Mouse (Mus musculus) hindbrain, embryonic 15.5 days (tissue): ENCODE results near the gene Ksr2. TPM values are rescaled to one million over a fixed set of nuclear protein-coding genes. Genes with fewer than 3 reads are reported as not detected.

Source experiments
- ATAC-seq: fragments of 200-750 bp; cut with Nextera tagmentation; 2 replicates; pipeline ENCODE4 v1.8.0; 2017; ENCODE audit warnings: low read depth, moderate number of reproducible peaks, moderate TSS enrichment; ENCODE audit not compliant: low FRiP score
- H3K27ac ChIP-seq: fragments of 300-500 bp; sonication (generic); replicated peaks from 2 replicates; pipeline ENCODE4 v1.5.1; 2015; ENCODE audit warnings: mild to moderate bottlenecking, inconsistent platforms
- H3K27me3 ChIP-seq: fragments of 300-500 bp; sonication (generic); 2 replicates; pipeline ENCODE4 v1.6.1; 2015; ENCODE audit warnings: control low read depth, inconsistent platforms
- H3K36me3 ChIP-seq: fragments of 300-500 bp; sonication (generic); 2 replicates; pipeline ENCODE4 v1.6.1; 2015; ENCODE audit warnings: control low read depth, inconsistent platforms
- H3K4me1 ChIP-seq: fragments of 300-500 bp; sonication (generic); replicated peaks from 2 replicates; pipeline ENCODE4 v1.6.1; 2015; ENCODE audit warnings: control low read depth, inconsistent platforms
- H3K4me2 ChIP-seq: fragments of 300-500 bp; sonication (generic); 2 replicates; pipeline ENCODE4 v1.6.1; 2015; ENCODE audit warnings: moderate library complexity, mild to moderate bottlenecking, inconsistent platforms
- H3K4me3 ChIP-seq: fragments of 300-500 bp; sonication (generic); 2 replicates; pipeline ENCODE4 v1.5.1; 2015; ENCODE audit warnings: mild to moderate bottlenecking, inconsistent platforms
- H3K9ac ChIP-seq: fragments of 300-500 bp; sonication (generic); 2 replicates; pipeline ENCODE4 v1.6.1; 2015; ENCODE audit warnings: inconsistent platforms
- H3K9me3 ChIP-seq: fragments of 300-500 bp; sonication (generic); 2 replicates; pipeline ENCODE4 v1.6.1; 2016; ENCODE audit warnings: control low read depth, inconsistent platforms
- WGBS: fragments of 180-500 bp; shearing (Covaris S2); methylation state at CpG from one replicate; pipeline ENCODE4 v1.1.7; 2015; 5-methylcytosine and 5-hydroxymethylcytosine counted together
- polyA plus RNA-seq: library from polyadenylated mRNA; unstranded; fragments of >200 nt; fragmentation: Nextera tagmentation; extraction: Ambion mirVana; gene quantifications from 2 replicates; pipeline ENCODE4 v1.2.1, GENCODE M21; 2015

Ksr2 gene
- polyA plus RNA-seq, 1 experiment from 2014 or later, result 8.1 TPM

DNA sequence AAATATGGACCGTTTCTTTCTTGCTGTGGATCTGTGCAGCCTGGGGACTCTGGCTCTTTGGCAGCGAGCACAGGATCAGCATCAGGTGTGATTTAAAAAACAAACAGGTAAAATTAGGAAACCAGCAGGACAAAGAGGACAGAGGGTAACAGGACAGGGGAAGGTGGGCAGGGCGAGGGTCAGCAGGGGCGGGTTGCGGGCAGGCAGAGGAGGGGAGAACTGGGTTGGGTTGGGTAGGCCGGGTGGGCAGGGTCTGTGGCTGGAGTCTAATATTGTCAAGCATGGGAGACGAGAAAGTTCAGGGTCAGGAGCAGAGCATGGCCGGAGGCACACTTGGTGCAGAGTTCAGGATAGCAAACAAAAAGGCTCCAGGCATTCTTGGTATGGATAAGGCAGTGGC, 43.8 kb downstream of the Ksr2 start:
- no peaks in the 10 kb centered on the region for H3K36me3 ChIP-seq
- H3K4me1 ChIP-seq, result peaks cover 5% of the 10 kb centered on the region
- no peak for ATAC-seq
- H3K4me2 ChIP-seq, result no peak overlapping the region
- H3K27ac ChIP-seq, result no peak overlapping the region
- no peaks in the 10 kb centered on the region for H3K9me3 ChIP-seq
- WGBS, result 64% methylated on average over 8 of the region's 8 CpGs
- no peak overlapping the region for H3K9ac ChIP-seq
- no peak overlapping the region for H3K4me3 ChIP-seq
- no peaks in the 10 kb centered on the region for H3K27me3 ChIP-seq

DNA sequence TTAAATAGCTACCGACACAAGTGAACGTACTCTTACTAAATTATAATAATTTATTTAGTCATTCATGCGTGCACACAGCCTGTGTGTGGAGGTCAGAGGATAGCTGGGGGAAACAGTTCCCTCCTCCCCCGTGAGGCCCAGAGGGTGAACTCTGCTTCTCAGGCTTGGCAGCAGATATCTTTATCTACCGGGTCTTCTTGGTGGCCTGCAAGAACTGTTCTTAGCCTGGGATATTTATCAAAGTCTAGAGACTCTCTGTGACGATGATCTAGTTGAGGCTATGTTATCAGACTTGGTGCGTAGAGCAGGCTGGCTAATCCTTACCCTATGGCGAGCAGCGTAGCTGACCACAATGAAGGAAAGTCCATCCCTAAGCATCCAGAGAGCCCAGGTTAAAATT, 45.1 kb downstream of the Ksr2 start:
- no peaks in the 10 kb centered on the region for H3K9me3 ChIP-seq
- peaks cover 5% of the 10 kb centered on the region for H3K4me1 ChIP-seq
- no peak overlapping the region for H3K9ac ChIP-seq
- H3K36me3 ChIP-seq, result no peaks in the 10 kb centered on the region
- no peak overlapping the region for H3K27ac ChIP-seq
- no peak overlapping the region for H3K4me2 ChIP-seq
- no peaks in the 10 kb centered on the region for H3K27me3 ChIP-seq
- WGBS, result 70% methylated on average over 9 of the region's 9 CpGs
- H3K4me3 ChIP-seq, result no peak overlapping the region
- no peak for ATAC-seq

DNA sequence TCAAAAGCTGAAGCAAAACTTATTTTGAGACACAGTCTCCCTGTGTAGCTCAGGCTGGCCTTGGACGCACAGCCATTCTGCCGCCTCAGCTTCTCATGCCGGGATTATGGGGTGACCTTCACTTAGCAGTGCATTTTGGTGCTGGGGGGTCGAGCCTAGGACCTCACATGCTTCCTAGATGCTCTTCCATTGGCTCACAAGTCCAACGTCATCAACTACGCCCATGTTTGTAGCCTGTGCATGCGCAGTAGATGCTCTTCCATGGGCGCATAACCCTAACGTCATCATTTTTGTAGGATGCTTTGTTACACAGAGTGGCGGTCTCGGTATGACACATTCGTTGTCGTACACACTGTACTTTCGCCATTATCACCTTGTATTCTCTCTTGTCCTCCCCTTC, 46.5 kb downstream of the Ksr2 start:
- H3K9ac ChIP-seq, result no peak overlapping the region
- H3K4me3 ChIP-seq, result no peak overlapping the region
- H3K27me3 ChIP-seq, result no peaks in the 10 kb centered on the region
- 94% methylated on average over 14 of the region's 14 CpGs for WGBS
- no peaks in the 10 kb centered on the region for H3K9me3 ChIP-seq
- H3K4me2 ChIP-seq, result no peak overlapping the region
- peaks cover 5% of the 10 kb centered on the region for H3K4me1 ChIP-seq
- ATAC-seq, result no peak
- no peak overlapping the region for H3K27ac ChIP-seq
- H3K36me3 ChIP-seq, result no peaks in the 10 kb centered on the region

DNA sequence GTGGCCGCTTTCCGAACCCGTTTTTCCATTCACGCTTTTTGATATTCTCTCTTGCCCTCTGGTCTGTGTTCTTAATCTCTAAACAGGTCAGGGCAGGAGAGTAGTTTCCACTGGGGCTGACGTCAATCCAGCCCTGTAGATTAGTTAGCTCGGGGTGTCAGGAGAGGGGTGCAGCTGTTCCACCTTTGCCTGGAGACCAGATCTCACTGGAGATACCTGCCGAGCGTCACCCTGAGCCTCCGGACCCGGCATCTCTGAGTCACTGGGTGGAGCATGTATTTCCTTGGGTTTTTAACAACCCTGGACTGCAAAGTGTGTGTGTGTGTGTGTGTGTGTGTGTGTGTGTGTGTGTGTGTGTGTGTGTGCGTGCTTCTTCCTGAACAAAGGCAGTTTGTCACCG, 53.3 kb downstream of the Ksr2 start:
- WGBS, result 80% methylated on average over 12 of the region's 12 CpGs
- no peaks in the 10 kb centered on the region for H3K4me1 ChIP-seq
- H3K27me3 ChIP-seq, result no peaks in the 10 kb centered on the region
- H3K9ac ChIP-seq, result no peak overlapping the region
- H3K27ac ChIP-seq, result no peak overlapping the region
- H3K9me3 ChIP-seq, result no peaks in the 10 kb centered on the region
- H3K4me2 ChIP-seq, result no peak overlapping the region
- no peak for ATAC-seq
- H3K36me3 ChIP-seq, result no peaks in the 10 kb centered on the region
- no peak overlapping the region for H3K4me3 ChIP-seq

DNA sequence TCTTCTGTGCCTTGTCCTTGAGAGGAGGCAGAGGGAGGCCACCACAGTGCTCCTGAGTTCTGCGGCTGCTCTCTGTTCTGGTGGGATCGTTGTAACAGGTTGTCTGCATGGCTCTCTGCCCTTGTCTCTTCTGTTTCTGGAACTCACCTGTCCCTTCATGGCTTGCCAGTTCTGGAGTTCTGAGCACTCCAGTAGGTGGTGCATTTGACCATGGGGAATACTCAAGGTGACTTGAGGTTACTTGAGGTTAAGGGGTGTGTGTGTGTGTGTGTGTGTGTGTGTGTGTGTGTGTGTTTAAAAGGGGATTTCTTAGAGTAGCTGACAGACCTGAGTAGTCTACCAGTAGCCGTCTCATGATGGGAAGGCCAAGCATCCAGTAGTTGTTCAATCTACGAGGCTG, 55.2 kb downstream of the Ksr2 start:
- Histone ChIP-seq H3K4me2 (no peak overlapping the region), H3K4me3 (no peak overlapping the region), H3K4me1 (no peaks in the 10 kb centered on the region), H3K27me3 (no peaks in the 10 kb centered on the region), H3K9ac (no peak overlapping the region), H3K9me3 (no peaks in the 10 kb centered on the region), H3K36me3 (no peaks in the 10 kb centered on the region), H3K27ac (no peak overlapping the region)
- ATAC-seq, result no peak
- 92% methylated on average over 4 of the region's 4 CpGs for WGBS

DNA sequence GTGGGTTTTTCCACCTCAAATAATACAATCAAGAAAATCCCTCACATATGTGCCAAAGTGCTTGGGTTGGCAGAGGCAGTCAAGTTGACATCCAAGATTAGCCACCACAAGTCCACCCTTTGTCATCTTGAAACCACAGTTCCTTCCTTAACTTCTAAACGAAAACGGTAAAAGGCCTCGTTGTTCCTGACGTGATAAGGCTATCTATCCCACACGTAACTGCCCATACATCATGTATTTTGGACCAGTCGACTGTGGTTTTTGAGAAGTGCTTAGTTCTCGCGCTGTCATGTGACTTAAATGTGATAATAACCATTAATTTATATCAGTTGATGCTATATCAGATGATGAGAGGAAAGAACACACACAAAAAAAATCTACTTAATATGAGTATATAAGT, 55.8 kb downstream of the Ksr2 start:
- H3K9me3 ChIP-seq, result no peaks in the 10 kb centered on the region
- no peak overlapping the region for H3K9ac ChIP-seq
- H3K27ac ChIP-seq, result no peak overlapping the region
- H3K4me3 ChIP-seq, result no peak overlapping the region
- no peak overlapping the region for H3K4me2 ChIP-seq
- 93% methylated on average over 8 of the region's 8 CpGs for WGBS
- ATAC-seq, result no peak
- H3K36me3 ChIP-seq, result no peaks in the 10 kb centered on the region
- no peaks in the 10 kb centered on the region for H3K27me3 ChIP-seq
- H3K4me1 ChIP-seq, result no peaks in the 10 kb centered on the region

DNA sequence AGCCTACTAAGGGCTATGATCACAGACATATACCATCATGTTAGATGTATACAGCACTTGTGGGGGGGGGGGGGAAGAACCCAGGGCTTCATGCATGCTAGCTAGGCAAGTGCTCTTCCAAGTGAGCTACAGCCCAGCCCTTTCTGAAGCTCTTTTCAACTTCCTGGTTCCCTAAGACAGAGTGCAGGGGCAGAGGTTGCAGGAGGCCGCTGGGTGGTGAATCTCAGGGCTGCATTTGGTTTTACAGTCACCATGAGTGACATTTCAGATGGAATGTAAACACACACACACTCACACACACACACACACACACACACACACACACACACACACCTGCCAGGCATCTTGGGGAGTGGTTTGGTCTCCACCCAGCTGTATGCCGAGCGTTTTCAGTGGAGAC, 67.4 kb downstream of the Ksr2 start:
- Histone ChIP-seq H3K9me3 (no peaks in the 10 kb centered on the region), H3K36me3 (no peaks in the 10 kb centered on the region), H3K27me3 (no peaks in the 10 kb centered on the region), H3K4me1 (no peaks in the 10 kb centered on the region), H3K27ac (no peak overlapping the region), H3K4me3 (no peak overlapping the region), H3K9ac (no peak overlapping the region), H3K4me2 (no peak overlapping the region)
- WGBS, result 72% methylated on average over 3 of the region's 3 CpGs
- no peak for ATAC-seq

DNA sequence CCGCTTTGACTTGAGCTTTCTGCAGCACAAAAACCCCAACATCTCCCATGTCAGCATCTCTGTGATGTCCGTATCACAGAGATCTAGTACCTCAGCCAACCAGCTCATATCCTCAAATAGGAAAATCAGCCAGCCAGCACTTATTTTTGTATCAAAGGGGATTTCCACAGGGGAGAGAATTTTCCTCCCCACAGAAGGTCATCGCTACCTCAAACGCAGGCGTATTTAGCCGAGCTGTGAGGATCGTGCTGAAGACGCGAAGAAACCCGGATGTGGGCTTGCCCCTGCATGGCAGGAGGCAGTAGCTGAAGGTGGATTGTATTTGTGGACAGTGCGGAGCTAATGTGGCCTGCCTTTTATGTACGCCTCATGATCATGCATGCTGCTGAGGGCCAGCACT, 67.8 kb downstream of the Ksr2 start:
- Histone ChIP-seq H3K36me3 (no peaks in the 10 kb centered on the region), H3K27me3 (no peaks in the 10 kb centered on the region), H3K27ac (no peak overlapping the region), H3K9me3 (no peaks in the 10 kb centered on the region), H3K4me2 (no peak overlapping the region), H3K4me3 (no peak overlapping the region), H3K4me1 (no peaks in the 10 kb centered on the region), H3K9ac (no peak overlapping the region)
- no peak for ATAC-seq
- WGBS, result 69% methylated on average over 12 of the region's 12 CpGs

DNA sequence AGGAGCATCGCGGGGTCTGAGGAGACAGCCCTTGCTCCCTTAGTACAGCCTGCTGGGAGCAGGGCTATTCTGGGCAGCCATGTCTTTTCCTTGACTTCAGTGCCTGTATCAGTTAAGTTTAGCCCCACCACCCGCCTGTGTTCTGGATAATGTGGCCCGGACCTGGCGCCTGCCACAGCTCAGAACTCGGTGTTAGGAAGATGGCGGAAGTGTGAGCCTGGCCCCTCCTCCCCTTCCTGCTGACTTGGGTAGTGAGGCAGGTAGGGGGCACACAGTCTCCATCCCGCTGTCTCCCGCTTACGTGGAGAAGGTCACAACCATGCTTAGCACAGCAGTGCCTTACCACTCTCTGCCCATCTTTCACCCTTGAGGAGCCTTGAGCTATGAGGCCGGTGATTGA, 68.2 kb downstream of the Ksr2 start:
- no peaks in the 10 kb centered on the region for H3K27me3 ChIP-seq
- ATAC-seq, result no peak
- no peak overlapping the region for H3K27ac ChIP-seq
- H3K36me3 ChIP-seq, result no peaks in the 10 kb centered on the region
- H3K9me3 ChIP-seq, result no peaks in the 10 kb centered on the region
- H3K9ac ChIP-seq, result no peak overlapping the region
- H3K4me2 ChIP-seq, result no peak overlapping the region
- WGBS, result 80% methylated on average over 11 of the region's 11 CpGs
- H3K4me1 ChIP-seq, result no peaks in the 10 kb centered on the region
- H3K4me3 ChIP-seq, result no peak overlapping the region

DNA sequence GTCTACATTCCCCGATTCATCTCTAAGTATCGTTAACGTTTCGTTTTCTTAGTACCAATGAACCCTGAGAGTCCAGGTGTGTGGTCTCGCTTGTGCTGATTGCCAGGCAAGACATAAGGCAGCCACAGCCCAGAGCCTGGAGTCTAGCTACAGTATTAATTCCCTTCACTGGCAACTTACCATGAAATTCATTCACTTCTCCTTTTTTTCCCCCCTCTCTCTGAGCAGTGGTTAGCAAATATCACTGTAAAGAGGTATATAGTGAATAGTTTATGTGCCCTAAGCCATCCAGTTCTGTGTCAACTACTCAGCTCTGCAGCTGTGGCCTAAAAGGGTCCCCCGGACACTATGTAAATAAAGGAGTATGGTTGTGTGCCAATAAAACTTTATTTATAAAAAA, 71.6 kb downstream of the Ksr2 start:
- Histone ChIP-seq H3K4me1 (no peaks in the 10 kb centered on the region), H3K27me3 (no peaks in the 10 kb centered on the region), H3K9ac (no peak overlapping the region), H3K4me2 (no peak overlapping the region), H3K27ac (no peak overlapping the region), H3K9me3 (no peaks in the 10 kb centered on the region), H3K36me3 (no peaks in the 10 kb centered on the region), H3K4me3 (no peak overlapping the region)
- no peak for ATAC-seq
- WGBS, result 82% methylated on average over 6 of the region's 6 CpGs

DNA sequence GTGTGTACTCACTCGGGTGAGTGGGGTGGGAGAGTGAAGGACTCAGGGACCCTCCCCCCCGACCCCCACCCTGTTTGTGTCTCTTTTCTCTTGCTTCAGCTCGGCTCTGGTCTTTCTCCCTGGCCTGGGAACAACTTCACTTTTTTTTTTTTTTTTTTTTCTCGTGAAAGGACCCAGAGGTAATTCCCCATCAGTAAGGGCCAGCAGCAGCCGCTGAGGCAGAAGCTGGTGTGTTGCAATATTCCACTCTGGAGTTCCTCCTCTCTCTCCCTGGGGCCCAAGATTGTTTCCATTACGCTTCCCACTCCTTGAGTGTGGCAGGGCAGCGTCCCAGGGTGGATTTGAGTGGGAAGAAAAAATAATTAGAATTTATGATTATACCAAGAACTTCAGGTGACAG, 72.3 kb downstream of the Ksr2 start:
- no peaks in the 10 kb centered on the region for H3K4me1 ChIP-seq
- no peak for ATAC-seq
- 65% methylated on average over 7 of the region's 7 CpGs for WGBS

DNA sequence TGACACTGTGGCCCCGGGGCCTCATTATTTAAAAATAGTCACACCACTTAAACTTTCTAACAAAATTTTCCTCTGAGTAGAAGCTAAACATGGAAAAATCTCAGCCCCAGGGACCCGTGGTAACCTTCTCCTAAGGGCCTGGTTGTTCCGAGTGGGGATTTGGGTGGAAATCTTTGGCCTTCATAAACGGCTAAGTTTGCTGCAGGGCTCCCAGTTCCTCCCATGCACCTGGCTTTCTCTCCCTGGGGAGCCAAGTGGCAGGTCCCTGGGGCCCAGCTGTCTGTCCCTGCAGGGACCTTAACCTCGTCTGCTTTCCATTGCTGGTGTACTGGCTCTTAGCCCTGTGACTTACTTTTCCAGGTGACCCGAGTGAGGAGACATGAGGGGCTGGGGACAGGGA, 74.4 kb downstream of the Ksr2 start:
- ATAC-seq, result no peak
- Histone ChIP-seq H3K27ac (no peak overlapping the region), H3K4me1 (peaks cover 9% of the 10 kb centered on the region), H3K36me3 (no peaks in the 10 kb centered on the region), H3K4me2 (no peak overlapping the region), H3K9ac (no peak overlapping the region), H3K9me3 (no peaks in the 10 kb centered on the region), H3K27me3 (no peaks in the 10 kb centered on the region), H3K4me3 (no peak overlapping the region)
- WGBS, result 81% methylated on average over 6 of the region's 6 CpGs

More for the DNA sequence above, 72.3 kb downstream of the Ksr2 start:
- Histone ChIP-seq H3K27me3 (no peaks in the 10 kb centered on the region), H3K4me3 (no peak overlapping the region), H3K27ac (no peak overlapping the region), H3K36me3 (no peaks in the 10 kb centered on the region), H3K9ac (no peak overlapping the region), H3K4me2 (no peak overlapping the region), H3K9me3 (no peaks in the 10 kb centered on the region)

DNA sequence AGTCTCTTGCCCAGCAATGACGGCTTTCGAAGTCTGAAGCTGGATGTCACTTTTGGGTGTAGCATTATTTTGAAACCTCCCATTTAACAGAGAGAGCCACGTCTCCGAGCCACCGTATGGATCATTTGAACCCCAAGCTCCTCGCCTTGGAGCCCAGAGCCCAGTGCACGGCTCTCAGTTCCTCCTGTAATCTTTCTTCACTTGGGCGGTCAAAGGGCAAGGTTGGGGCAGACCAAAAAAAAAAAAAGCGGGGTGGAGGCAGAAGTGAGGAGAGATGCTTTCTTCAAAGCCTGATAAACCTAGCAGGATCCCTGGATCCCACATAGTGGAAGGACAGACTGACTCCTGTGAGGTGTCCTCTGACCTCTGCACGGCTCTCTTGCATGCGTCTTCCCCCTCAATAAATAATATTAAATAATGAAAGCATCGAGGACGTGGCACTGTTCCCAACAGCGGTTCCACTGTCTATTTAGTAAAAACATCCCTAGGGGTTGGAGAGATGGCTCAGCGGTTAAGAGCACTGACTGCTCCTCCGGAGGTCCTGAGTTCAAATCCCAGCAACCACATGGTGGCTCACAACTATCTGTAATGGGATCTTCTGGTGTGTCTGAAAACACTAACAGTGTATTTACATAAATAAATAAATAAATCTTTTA, 75.0 kb downstream of the Ksr2 start:
- no peak overlapping the region for H3K4me2 ChIP-seq
- no peak overlapping the region for H3K27ac ChIP-seq
- no peaks in the 10 kb centered on the region for H3K36me3 ChIP-seq
- no peaks in the 10 kb centered on the region for H3K9me3 ChIP-seq
- H3K4me3 ChIP-seq, result no peak overlapping the region
- no peaks in the 10 kb centered on the region for H3K27me3 ChIP-seq
- WGBS, result 91% methylated on average over 16 of the region's 16 CpGs
- ATAC-seq, result no peak
- no peak overlapping the region for H3K9ac ChIP-seq
- peaks cover 15% of the 10 kb centered on the region for H3K4me1 ChIP-seq
